Mouse (Mus musculus) heart, postnatal 0 days (tissue): Measurements from ENCODE around the gene Elfn1.

ENCODE experiments used
- CTCF ChIP-seq: IDR thresholded peaks from 2 replicates; pipeline ENCODE4 v1.5.1; 2016; ENCODE audit warnings: antibody characterized with exemption, control low read depth, low read depth
- EP300 ChIP-seq: IDR thresholded peaks from 2 replicates; pipeline ENCODE4 v1.6.1; 2016; ENCODE audit warnings: antibody characterized with exemption, low read depth

GRCm38 (mm10) chr5:139923867-139924266 lies 16.1 kb downstream of the Elfn1 start:
- TF ChIP-seq CTCF (no peak), EP300 (no peak)
